Mouse (Mus musculus) MEL (cell line): ENCODE data around the gene Sfn. TPM values are rescaled to one million over a fixed set of nuclear protein-coding genes. Genes with fewer than 3 reads are reported as not detected.
A peak's percentile ranks its signal among the peaks of the same experiment; 100 is the strongest.

Experiments used
- DNase-seq: peaks from one replicate; pipeline ENCODE4 v3.0.0; 2011; ENCODE audit warnings: low read depth, low spot score
- H3K27ac ChIP-seq: 2 replicates; pipeline ENCODE4 v1.5.1; 2012; ENCODE audit warnings: low read depth, mild to moderate bottlenecking, control low read depth, low read length, moderate library complexity; ENCODE audit not compliant: control insufficient read depth
- H3K27me3 ChIP-seq, 2 experiments: fragments of 150-350 bp in 1 of 2; sonication (generic) in 1 of 2; 2 replicates each; pipeline ENCODE4 v1.6.1; 2012; ENCODE audit warnings: low read length in 2 of 2, mild to moderate bottlenecking in 2 of 2, improper control_type of control experiment in 1 of 2, moderate library complexity in 1 of 2; ENCODE audit not compliant: insufficient read depth in 2 of 2, control insufficient read depth in 1 of 2
- H3K36me3 ChIP-seq, 2 experiments: 2 replicates each; pipeline ENCODE4 v1.6.1; 2012 to 2014; ENCODE audit warnings: low read length in 2 of 2, improper control_type of control experiment in 1 of 2, inconsistent platforms in 1 of 2, mild to moderate bottlenecking in 1 of 2; ENCODE audit not compliant: insufficient read depth in 2 of 2, control insufficient read depth in 1 of 2
- H3K4me1 ChIP-seq, 2 experiments: fragments of 150-350 bp in 1 of 2; sonication (generic) in 1 of 2; 2 replicates each; pipeline ENCODE4 v1.6.1; 2012; ENCODE audit warnings: low read length in 2 of 2, improper control_type of control experiment in 1 of 2, mild to moderate bottlenecking in 1 of 2; ENCODE audit not compliant: insufficient read depth in 2 of 2, control insufficient read depth in 1 of 2
- H3K4me3 ChIP-seq, 2 experiments: fragments of 150-350 bp in 1 of 2; sonication (generic) in 1 of 2; 2 replicates each; pipeline ENCODE4 v1.5.1; 2012; ENCODE audit warnings: low read depth in 2 of 2, low read length in 2 of 2, mild to moderate bottlenecking in 2 of 2, moderate library complexity in 2 of 2, control low read depth in 1 of 2, improper control_type of control experiment in 1 of 2; ENCODE audit not compliant: control insufficient read depth in 1 of 2, insufficient read depth in 1 of 2
- H3K79me2 ChIP-seq: 2 replicates; pipeline ENCODE4 v1.6.1; 2012; ENCODE audit warnings: mild to moderate bottlenecking, low read length, moderate library complexity; ENCODE audit not compliant: control insufficient read depth, poor library complexity, insufficient read depth
- H3K9ac ChIP-seq: 2 replicates; pipeline ENCODE4 v1.6.1; 2012; ENCODE audit warnings: low read depth, mild to moderate bottlenecking, control low read depth, low read length, moderate library complexity; ENCODE audit not compliant: control insufficient read depth, poor library complexity, severe bottlenecking
- H3K9me3 ChIP-seq: fragments of 150-350 bp; sonication (generic); replicated peaks from 2 replicates; pipeline ENCODE4 v1.6.1; 2012; ENCODE audit warnings: mild to moderate bottlenecking, low read length, improper control_type of control experiment, moderate library complexity; ENCODE audit not compliant: insufficient read depth
- CTCF ChIP-seq, 3 experiments: IDR thresholded peaks in 2 of 3; conservative IDR thresholded peaks in 1 of 3; 2 replicates each; pipeline ENCODE4 v1.5.1; 2011 to 2012; ENCODE audit warnings: low read length in 3 of 3, low read depth in 2 of 3, mild to moderate bottlenecking in 2 of 3, improper control_type of control experiment in 1 of 3, inconsistent platforms in 1 of 3, mixed read lengths in 1 of 3, moderate library complexity in 1 of 3; ENCODE audit not compliant: control insufficient read depth in 1 of 3, insufficient read depth in 1 of 3, poor library complexity in 1 of 3, severe bottlenecking in 1 of 3
- E2F4 ChIP-seq: IDR thresholded peaks from 2 replicates; pipeline ENCODE4 v1.6.1; 2011; ENCODE audit warnings: low read depth, low read length, improper control_type of control experiment, borderline replicate concordance
- ELF1 ChIP-seq: IDR thresholded peaks from 2 replicates; pipeline ENCODE4 v1.6.1; 2014; ENCODE audit warnings: low read depth, mild to moderate bottlenecking, inconsistent platforms, low read length, improper control_type of control experiment, moderate library complexity
- ETS1 ChIP-seq: IDR thresholded peaks from 2 replicates; pipeline ENCODE4 v1.6.1; 2012; ENCODE audit warnings: low read depth, mild to moderate bottlenecking, inconsistent platforms, low read length, improper control_type of control experiment, moderate library complexity
- HCFC1 ChIP-seq: IDR thresholded peaks from 2 replicates; pipeline ENCODE4 v1.6.1; 2012; ENCODE audit warnings: low read depth, mild to moderate bottlenecking, inconsistent platforms, low read length, improper control_type of control experiment, moderate library complexity
- JUND ChIP-seq: IDR thresholded peaks from 2 replicates; pipeline ENCODE4 v1.6.1; 2011; ENCODE audit warnings: low read depth, mild to moderate bottlenecking, improper control_type of control experiment, low read length
- KAT2A ChIP-seq: conservative IDR thresholded peaks from 2 replicates; pipeline ENCODE4 v1.6.1; 2012; ENCODE audit warnings: low read depth, low read length, improper control_type of control experiment, inconsistent platforms
- RAD21 ChIP-seq: IDR thresholded peaks from 2 replicates; pipeline ENCODE4 v1.6.1; 2011; ENCODE audit warnings: mild to moderate bottlenecking, low read depth, low read length, improper control_type of control experiment
- SIN3A ChIP-seq: IDR thresholded peaks from 2 replicates; pipeline ENCODE4 v1.6.1; 2012; ENCODE audit warnings: low read length, improper control_type of control experiment, inconsistent platforms
- SMC3 ChIP-seq: IDR thresholded peaks from 2 replicates; pipeline ENCODE4 v1.6.1; 2011; ENCODE audit warnings: low read depth, low read length, improper control_type of control experiment
- TCF12 ChIP-seq: IDR thresholded peaks from 2 replicates; pipeline ENCODE4 v1.6.1; 2014; ENCODE audit warnings: low read depth, mild to moderate bottlenecking, inconsistent platforms, low read length, improper control_type of control experiment, moderate library complexity
- USF1 ChIP-seq: IDR thresholded peaks from 2 replicates; pipeline ENCODE4 v1.6.1; 2014; ENCODE audit warnings: low read depth, mild to moderate bottlenecking, inconsistent platforms, low read length, improper control_type of control experiment, moderate library complexity
- ZNF384 ChIP-seq: IDR thresholded peaks from 2 replicates; pipeline ENCODE4 v1.6.1; 2012; ENCODE audit warnings: low read depth, mild to moderate bottlenecking, inconsistent platforms, low read length, improper control_type of control experiment
- polyA plus RNA-seq, 2 experiments: library from polyadenylated mRNA; stranded (reverse) in 1 of 2; unstranded in 1 of 2; fragments of >175 nt in 1 of 2; fragments of >200 nt in 1 of 2; gene quantifications; 2 replicates each; pipeline versions ENCODE4 v1.2.1 to v1.2.4; 2012; ENCODE audit warnings: low replicate concordance in 2 of 2, low read depth in 1 of 2; ENCODE audit not compliant: insufficient read length in 2 of 2, insufficient read depth in 1 of 2, missing spikeins in 1 of 2
- total RNA-seq: library from RNA; depleted of rRNA; stranded (reverse); fragments of 300-350 nt; gene quantifications from 2 replicates; pipeline ENCODE4 v1.2.3, GENCODE M21; 2012

Sfn gene
- total and polyA plus RNA-seq, 3 experiments: 0.12 to 0.19 TPM; not detected in 1

DNA sequence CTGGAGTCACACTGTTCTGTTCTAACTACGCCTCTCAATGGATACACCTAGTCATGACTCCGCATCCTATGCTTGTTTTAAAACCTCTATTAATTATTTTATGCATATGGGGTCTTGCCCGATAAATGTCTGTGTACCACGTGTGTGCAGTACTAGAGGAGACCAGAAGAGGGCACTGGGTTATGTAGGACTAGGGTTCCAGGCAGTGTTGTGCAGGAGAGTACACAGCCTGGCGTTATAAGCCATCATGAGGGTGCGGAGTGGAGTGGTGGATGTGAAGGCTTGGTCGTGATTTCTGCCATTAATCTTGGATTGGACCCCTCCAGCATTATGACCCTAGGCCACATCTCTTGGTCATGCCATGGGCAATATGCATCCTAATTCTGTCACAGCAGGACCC, 10.4 kb upstream of the Sfn start:
- Histone ChIP-seq H3K27me3 (no peaks in the 10 kb centered on the region), H3K4me1 (no peaks in the 10 kb centered on the region), H3K79me2 (no peaks in the 10 kb centered on the region), H3K9me3 (no peaks in the 10 kb centered on the region), H3K9ac (no peak overlapping the region), H3K4me3 (no peak overlapping the region), H3K27ac (no peak overlapping the region), H3K36me3 (no peaks in the 10 kb centered on the region)
- TF ChIP-seq CTCF (IDR thresholded peaks at IDR 0.05 in 2 of 3, conservative IDR thresholded peaks at IDR 0.05 in 1 of 3; ENCODE audit: control insufficient read depth in 1 of 3, insufficient read depth in 1 of 3, low read depth in 2 of 3, low read length in 3 of 3, poor library complexity in 1 of 3, severe bottlenecking in 1 of 3): peak in 2 of 3 experiments; percentile 8 to 39; a peak in 3 of 6 replicates
- TF ChIP-seq ETS1: no peak
- DNase-seq: no peak

DNA sequence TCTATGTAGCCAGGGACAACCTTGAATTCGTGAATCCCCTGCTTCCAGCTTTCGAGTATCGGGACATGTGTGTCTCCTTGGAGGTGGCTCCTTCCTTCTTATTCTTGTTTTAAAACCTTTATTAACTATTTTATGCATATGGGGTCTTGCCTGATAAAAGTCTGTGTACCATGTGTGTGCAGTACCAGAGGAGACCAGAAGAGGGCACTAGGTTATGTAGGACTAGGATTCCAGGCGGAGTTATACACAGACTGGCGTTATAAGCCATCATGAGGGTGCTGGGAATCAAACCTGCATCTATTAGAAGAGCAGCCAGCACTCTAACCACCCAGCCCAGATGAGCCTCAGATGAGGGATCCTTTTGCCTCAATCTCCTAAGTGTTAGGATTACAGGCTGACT, 9.8 kb upstream of the Sfn start:
- Histone ChIP-seq H3K9ac (no peak overlapping the region), H3K36me3 (no peaks in the 10 kb centered on the region), H3K4me3 (no peak overlapping the region), H3K27ac (no peak overlapping the region), H3K27me3 (no peaks in the 10 kb centered on the region), H3K4me1 (no peaks in the 10 kb centered on the region), H3K79me2 (no peaks in the 10 kb centered on the region), H3K9me3 (no peaks in the 10 kb centered on the region)
- TF ChIP-seq CTCF (IDR thresholded peaks at IDR 0.05 in 2 of 3, conservative IDR thresholded peaks at IDR 0.05 in 1 of 3; ENCODE audit: control insufficient read depth in 1 of 3, insufficient read depth in 1 of 3, low read depth in 2 of 3, low read length in 3 of 3, poor library complexity in 1 of 3, severe bottlenecking in 1 of 3) (peak; percentile 11 to 35 (median 34); a peak in 3 of 6 replicates), ZNF384 (no peak), ELF1 (no peak), USF1 (no peak), ETS1 (no peak), E2F4 (no peak), SIN3A (no peak), HCFC1 (no peak)
- DNase-seq: peak; percentile 39

DNA sequence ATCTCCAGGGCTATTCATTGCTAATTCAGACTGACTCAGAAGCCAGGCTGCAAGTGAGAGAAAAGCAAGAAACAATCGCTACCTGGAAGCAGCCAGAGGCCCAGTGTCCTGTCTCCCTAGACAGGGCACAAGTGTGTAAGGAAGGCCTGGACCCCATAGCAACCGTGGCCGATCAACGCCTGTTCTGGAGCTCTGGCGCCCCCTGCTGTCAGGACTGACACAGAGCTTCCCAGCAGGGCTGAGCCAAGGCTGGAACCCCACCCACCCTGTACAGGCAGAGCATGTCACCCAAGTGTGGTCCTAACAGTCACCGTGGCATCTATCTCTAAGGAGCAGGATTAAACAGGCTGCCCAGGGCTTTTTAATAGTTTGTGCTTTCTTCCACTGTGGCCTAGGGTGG, 7.8 kb upstream of the Sfn start:
- no peak overlapping the region for H3K27ac ChIP-seq
- no peaks in the 10 kb centered on the region for H3K79me2 ChIP-seq
- no peaks in the 10 kb centered on the region for H3K36me3 ChIP-seq
- H3K27me3 ChIP-seq: no peaks in the 10 kb centered on the region
- no peak overlapping the region for H3K4me3 ChIP-seq
- no peak overlapping the region for H3K9ac ChIP-seq
- peak; percentile 77 for DNase-seq
- no peak for TF ChIP-seq JUND
- peak; percentile 47 for TF ChIP-seq RAD21
- peak; percentile 61 for TF ChIP-seq SMC3
- TF ChIP-seq CTCF (IDR thresholded peaks at IDR 0.05 in 2 of 3, conservative IDR thresholded peaks at IDR 0.05 in 1 of 3; ENCODE audit: control insufficient read depth in 1 of 3, insufficient read depth in 1 of 3, low read depth in 2 of 3, low read length in 3 of 3, poor library complexity in 1 of 3, severe bottlenecking in 1 of 3): peak; percentile 78 to 95 (median 84)
- TF ChIP-seq TCF12: no peak
- no peak for TF ChIP-seq KAT2A
- no peaks in the 10 kb centered on the region for H3K9me3 ChIP-seq
- H3K4me1 ChIP-seq: no peaks in the 10 kb centered on the region
